Mouse (Mus musculus) MEL (cell line): ENCODE measurements around the gene Dusp10.

Experiments used
- CHD2 ChIP-seq: IDR thresholded peaks from 2 replicates; pipeline ENCODE4 v1.6.1; 2011; ENCODE audit warnings: low read length, improper control_type of control experiment
- CTCF ChIP-seq, 3 experiments: IDR thresholded peaks in 2 of 3; conservative IDR thresholded peaks in 1 of 3; 2 replicates each; pipeline ENCODE4 v1.5.1; 2011 to 2012; ENCODE audit warnings: low read length in 3 of 3, low read depth in 2 of 3, mild to moderate bottlenecking in 2 of 3, improper control_type of control experiment in 1 of 3, inconsistent platforms in 1 of 3, mixed read lengths in 1 of 3, moderate library complexity in 1 of 3; ENCODE audit not compliant: control insufficient read depth in 1 of 3, insufficient read depth in 1 of 3, poor library complexity in 1 of 3, severe bottlenecking in 1 of 3
- EP300 ChIP-seq, 2 experiments: IDR thresholded peaks; 2 replicates each; pipeline ENCODE4 v1.6.1; 2011; ENCODE audit warnings: improper control_type of control experiment in 2 of 2, low read length in 2 of 2, low read depth in 1 of 2, mild to moderate bottlenecking in 1 of 2
- MXI1 ChIP-seq: IDR thresholded peaks from 2 replicates; pipeline ENCODE4 v1.6.1; 2011; ENCODE audit warnings: mild to moderate bottlenecking, low read depth, low read length, improper control_type of control experiment
- POLR2A ChIP-seq, 2 experiments: IDR thresholded peaks; 2 replicates each; pipeline ENCODE4 v1.6.1; 2011 to 2012; ENCODE audit warnings: low read length in 2 of 2, mild to moderate bottlenecking in 2 of 2, control low read depth in 1 of 2, improper control_type of control experiment in 1 of 2, low read depth in 1 of 2, moderate library complexity in 1 of 2; ENCODE audit not compliant: control insufficient read depth in 1 of 2, insufficient read depth in 1 of 2, poor library complexity in 1 of 2
- POLR2AphosphoS2 ChIP-seq: IDR thresholded peaks from 2 replicates; pipeline ENCODE4 v1.6.1; 2011; ENCODE audit warnings: low read length, improper control_type of control experiment
- USF1 ChIP-seq: IDR thresholded peaks from 2 replicates; pipeline ENCODE4 v1.6.1; 2014; ENCODE audit warnings: low read depth, mild to moderate bottlenecking, inconsistent platforms, low read length, improper control_type of control experiment, moderate library complexity

DNA sequence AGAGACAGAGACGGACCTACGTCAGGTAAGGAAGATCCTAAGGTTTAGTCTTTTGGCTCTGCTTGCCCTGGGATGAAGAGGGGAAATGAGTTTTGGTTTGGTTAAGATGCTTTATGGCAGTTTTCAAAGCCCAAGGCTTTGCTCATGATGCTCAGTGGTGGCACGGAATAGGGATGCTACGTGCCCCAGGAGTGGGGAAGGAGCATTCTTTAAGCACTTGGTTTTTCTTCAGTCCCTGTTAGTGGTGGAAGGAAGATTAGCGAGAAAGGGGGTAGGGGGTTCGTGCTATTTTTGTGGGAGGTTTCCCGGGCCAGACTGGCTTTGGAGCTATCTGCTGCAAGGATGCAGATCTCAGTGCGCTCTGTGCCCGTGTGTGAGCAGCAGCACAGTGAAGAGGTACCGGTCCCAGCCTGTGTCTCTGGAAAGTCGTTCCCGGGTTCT, 21.7 kb downstream of the Dusp10 start:
- TF ChIP-seq POLR2A (IDR thresholded peaks at IDR 0.05; ENCODE audit: control insufficient read depth in 1 of 2, insufficient read depth in 1 of 2, low read depth in 1 of 2, low read length in 2 of 2, poor library complexity in 1 of 2) = no peak
- no peak for TF ChIP-seq CHD2
- TF ChIP-seq MXI1 = no peak
- no peak for TF ChIP-seq CTCF (IDR thresholded peaks at IDR 0.05 in 2 of 3, conservative IDR thresholded peaks at IDR 0.05 in 1 of 3; ENCODE audit: control insufficient read depth in 1 of 3, insufficient read depth in 1 of 3, low read depth in 2 of 3, low read length in 3 of 3, poor library complexity in 1 of 3, severe bottlenecking in 1 of 3)
- TF ChIP-seq EP300 (IDR thresholded peaks at IDR 0.05; ENCODE audit: low read depth in 1 of 2, low read length in 2 of 2) = no peak
- TF ChIP-seq POLR2AphosphoS2 = no peak
- TF ChIP-seq USF1 = no peak
